Mouse (Mus musculus): ENCODE data around the gene Plek.

DNA sequence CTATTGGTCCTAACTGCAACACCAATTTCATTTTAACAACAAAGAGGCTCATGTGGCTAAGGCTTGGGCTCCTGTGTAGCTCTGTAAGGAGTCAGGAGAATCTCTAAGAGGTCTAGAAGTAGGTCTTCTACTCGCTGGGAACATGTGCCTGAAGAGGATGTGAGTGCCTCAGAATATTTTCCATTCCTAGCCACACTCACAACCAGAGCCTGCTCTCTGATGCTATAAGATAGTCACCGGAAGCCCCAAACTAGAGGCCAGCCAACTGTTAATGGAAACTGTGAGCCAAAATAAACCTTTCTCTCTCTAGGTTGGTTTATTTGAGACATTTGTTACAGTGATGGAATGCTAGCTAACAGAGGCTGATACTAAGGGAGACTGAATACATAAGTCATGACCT lies 74.6 kb downstream of the Plek start:
- no peak for TF ChIP-seq EP300 (IDR thresholded peaks at IDR 0.05; ENCODE audit: insufficient read depth, low read depth, low read length)
- no peak for TF ChIP-seq CTCF (IDR thresholded peaks at IDR 0.05; ENCODE audit: low read depth, low read length)
